Comparison of ENCODE assay signal across 9 mouse cellular contexts in genomic region chr9:64020606-64021318, GRCm38 (mm10). TPM values are rescaled to one million over a fixed set of nuclear protein-coding genes. Genes with fewer than 3 reads are reported as not detected.
DNase-seq lines count a peak whose midpoint lies in the region; ATAC-seq and TF ChIP-seq lines count a peak whose summit lies in the region.
"Had no signal": no experiment of that assay in that cellular context is flagged by ENCODE, and none has a peak within 500 bp of the region (broad histone marks: within the 10 kb centered on the region; RNA-seq: fewer than 3 reads in every experiment).

No protein-coding gene starts in this region.

- H3K4me1 ChIP-seq in lung, adult 2 months (ENCODE audit: control insufficient read depth, insufficient read depth, low read length) = peaks cover 5% of the 10 kb centered on the region; the same call in 1 of the 2 replicates
- H3K4me1 ChIP-seq in embryonic facial prominence, embryonic 10.5 days = peaks cover 97% of the 10 kb centered on the region
- peaks cover 61% of the 10 kb centered on the region for H3K4me1 ChIP-seq in neural tube, embryonic 12.5 days

- ATAC-seq in neural tube, embryonic 12.5 days (ENCODE audit: low FRiP score, low read depth) = no peak

- intact Hi-C loops in heart, postnatal 10 days (cut with DNase I) = no loop called here

- H3K27me3 ChIP-seq in embryonic facial prominence, embryonic 10.5 days (replicated peaks; ENCODE audit: low read depth, poor library complexity, severe bottlenecking) = peaks cover 30% of the 10 kb centered on the region
- peaks cover 8% of the 10 kb centered on the region; the same call in 1 of the 2 replicates for H3K27me3 ChIP-seq in neural tube, embryonic 12.5 days (replicated peaks)

- H3K27ac ChIP-seq in embryonic facial prominence, embryonic 10.5 days (replicated peaks) = peak overlapping the region; percentile 97
- H3K27ac ChIP-seq in neural tube, embryonic 12.5 days = peak overlapping the region; percentile 32; the same call in 1 of the 2 replicates

- H3K9ac ChIP-seq in neural tube, embryonic 12.5 days = peak overlapping the region; percentile 92

- peaks cover 6% of the 10 kb centered on the region; the same call in 1 of the 2 replicates for H3K36me3 ChIP-seq in embryonic facial prominence, embryonic 10.5 days (replicated peaks)
- H3K36me3 ChIP-seq in neural tube, embryonic 12.5 days = no peaks in the 10 kb centered on the region

- peak overlapping the region; percentile 90 for H3K4me3 ChIP-seq in lung, adult 2 months (replicated peaks; ENCODE audit: extremely low read depth, low read depth, low read length)
- H3K4me3 ChIP-seq in embryonic facial prominence, embryonic 10.5 days = peak overlapping the region; percentile 91
- peak overlapping the region; percentile 70 for H3K4me3 ChIP-seq in neural tube, embryonic 12.5 days

- 0 out of 2 replicates have a peak, but pooled peaks have one; percentile 24 for TF ChIP-seq POLR2A in lung, adult 2 months (IDR thresholded peaks at IDR 0.05; ENCODE audit: borderline replicate concordance, extremely low read depth, low read depth, low read length)

- DNase-seq in lung, adult 2 months = peak; percentile 65
- DNase-seq in lung, postnatal 25 days (ENCODE audit: low spot score) = no peak
- peak; percentile 68 for DNase-seq in embryonic facial prominence, embryonic 10.5 days (ENCODE audit: low spot score)
- peak; percentile 62 for DNase-seq in heart, postnatal 10 days
- peak; percentile 38 for DNase-seq in liver
- no peak for DNase-seq in frontal cortex, adult 2 months (ENCODE audit: extremely low spot score in 1 of 2, low spot score in 1 of 2)
- no peak for DNase-seq in c-Kit-positive CD71-positive TER-119-positive erythroid progenitor cells, embryonic 14.5 days (ENCODE audit: low spot score)

- no peak for TF ChIP-seq CTCF in lung, adult 2 months (IDR thresholded peaks at IDR 0.05; ENCODE audit: insufficient read depth, low read length)

- WGBS in lung, adult 2 months = under 1% methylated on average over 77 of the region's 89 CpGs
- WGBS in embryonic facial prominence, embryonic 10.5 days = under 1% methylated on average over 89 of the region's 89 CpGs
- WGBS in neural tube, embryonic 12.5 days = under 1% methylated on average over 89 of the region's 89 CpGs

- no peaks in the 10 kb centered on the region for H3K9me3 ChIP-seq in embryonic facial prominence, embryonic 10.5 days
- H3K9me3 ChIP-seq in neural tube, embryonic 12.5 days = no peaks in the 10 kb centered on the region

- peak overlapping the region; percentile 95 for H3K4me2 ChIP-seq in neural tube, embryonic 12.5 days (replicated peaks)

RNA-seq across cellular contexts. Expression of gene Smad6, which starts 1.1 kb away (rescaled TPM):
- polyA plus RNA-seq in lung, adult 2 months (2012; rRNA removed) = 260 and 369 TPM in 2 replicates
- 7.2 and 7.3 TPM in 2 replicates for polyA plus RNA-seq in embryonic facial prominence, embryonic 10.5 days (2016; fragmentation: Nextera tagmentation; extraction: Ambion mirVana)
- 10 to 100 TPM; 16.1 to 19.4 TPM for total RNA-seq in heart, postnatal 10 days (2021)
- 11.0 and 11.1 TPM in 2 replicates for polyA plus RNA-seq in neural tube, embryonic 12.5 days (2016; fragmentation: Nextera tagmentation; extraction: Ambion mirVana)
- 3.1 TPM in 2 replicates for polyA plus RNA-seq in frontal cortex, adult 2 months (2012; rRNA removed)
- total RNA-seq: neutrophil, adult 5-6 weeks had no signal

Comparison
In these comparisons a context has a peak if more than half of its experiments do, and no peak if none do; other contexts are left out.
1. DNase-seq: peak in lung, adult 2 months (single experiment), embryonic facial prominence, embryonic 10.5 days (single experiment), heart, postnatal 10 days (2 of 2) and liver (single experiment); none in lung, postnatal 25 days (single experiment), frontal cortex, adult 2 months (0 of 2) and c-Kit-positive CD71-positive TER-119-positive erythroid progenitor cells, embryonic 14.5 days (single experiment).
2. RNA of gene Smad6, which starts 1.1 kb away (polyA plus RNA-seq): 260 to 369 TPM in lung, adult 2 months; 11.0 to 11.1 TPM in neural tube, embryonic 12.5 days, 7.2 to 7.3 TPM in embryonic facial prominence, embryonic 10.5 days and 3.1 TPM in frontal cortex, adult 2 months; every median in the first group is over 10 times any median in the second.
3. Peak in every context shown above with its lines, with median percentiles within 50 percentile points of each other: H3K4me3 ChIP-seq.